Mouse (Mus musculus) neural tube, embryonic 12.5 days (tissue): Measurements from ENCODE around the gene Unc93b1. TPM values are rescaled to one million over a fixed set of nuclear protein-coding genes. Genes with fewer than 3 reads are reported as not detected.
A peak's percentile ranks its signal among the peaks of the same experiment; 100 is the strongest.

ENCODE experiments used
- ATAC-seq: fragments of 200-750 bp; cut with Nextera tagmentation; 2 replicates; pipeline ENCODE4 v1.8.0; 2017; ENCODE audit warnings: low read depth, mild to moderate bottlenecking, moderate TSS enrichment, moderate library complexity; ENCODE audit not compliant: low FRiP score
- H3K27ac ChIP-seq: fragments of 300-500 bp; sonication (generic); 2 replicates; pipeline ENCODE4 v1.5.1; 2016
- H3K27me3 ChIP-seq: fragments of 300-500 bp; sonication (generic); replicated peaks from 2 replicates; pipeline ENCODE4 v1.6.1; 2016; ENCODE audit warnings: mild to moderate bottlenecking
- H3K36me3 ChIP-seq: fragments of 300-500 bp; sonication (generic); 2 replicates; pipeline ENCODE4 v1.6.1; 2016; ENCODE audit warnings: mild to moderate bottlenecking
- H3K4me1 ChIP-seq: fragments of 300-500 bp; sonication (generic); 2 replicates; pipeline ENCODE4 v1.6.1; 2016
- H3K4me2 ChIP-seq: fragments of 300-500 bp; sonication (generic); replicated peaks from 2 replicates; pipeline ENCODE4 v1.6.1; 2016; ENCODE audit warnings: mild to moderate bottlenecking
- H3K4me3 ChIP-seq: fragments of 300-500 bp; sonication (generic); 2 replicates; pipeline ENCODE4 v1.5.1; 2016
- H3K9ac ChIP-seq: fragments of 300-500 bp; sonication (generic); 2 replicates; pipeline ENCODE4 v1.6.1; 2016; ENCODE audit warnings: mild to moderate bottlenecking
- H3K9me3 ChIP-seq: fragments of 300-500 bp; sonication (generic); 2 replicates; pipeline ENCODE4 v1.6.1; 2016; ENCODE audit warnings: mild to moderate bottlenecking
- WGBS: fragments of 180-500 bp; shearing (Covaris S2); methylation state at CpG from one replicate; pipeline ENCODE4 v1.1.7; 2016; 5-methylcytosine and 5-hydroxymethylcytosine counted together
- polyA plus RNA-seq: library from polyadenylated mRNA; unstranded; fragments of >200 nt; fragmentation: Nextera tagmentation; extraction: Ambion mirVana; gene quantifications from 2 replicates; pipeline ENCODE4 v1.2.1, GENCODE M21; 2016

Gene Unc93b1
- polyA plus RNA-seq, 1 experiment from 2014 or later, result 11.1 TPM

DNA sequence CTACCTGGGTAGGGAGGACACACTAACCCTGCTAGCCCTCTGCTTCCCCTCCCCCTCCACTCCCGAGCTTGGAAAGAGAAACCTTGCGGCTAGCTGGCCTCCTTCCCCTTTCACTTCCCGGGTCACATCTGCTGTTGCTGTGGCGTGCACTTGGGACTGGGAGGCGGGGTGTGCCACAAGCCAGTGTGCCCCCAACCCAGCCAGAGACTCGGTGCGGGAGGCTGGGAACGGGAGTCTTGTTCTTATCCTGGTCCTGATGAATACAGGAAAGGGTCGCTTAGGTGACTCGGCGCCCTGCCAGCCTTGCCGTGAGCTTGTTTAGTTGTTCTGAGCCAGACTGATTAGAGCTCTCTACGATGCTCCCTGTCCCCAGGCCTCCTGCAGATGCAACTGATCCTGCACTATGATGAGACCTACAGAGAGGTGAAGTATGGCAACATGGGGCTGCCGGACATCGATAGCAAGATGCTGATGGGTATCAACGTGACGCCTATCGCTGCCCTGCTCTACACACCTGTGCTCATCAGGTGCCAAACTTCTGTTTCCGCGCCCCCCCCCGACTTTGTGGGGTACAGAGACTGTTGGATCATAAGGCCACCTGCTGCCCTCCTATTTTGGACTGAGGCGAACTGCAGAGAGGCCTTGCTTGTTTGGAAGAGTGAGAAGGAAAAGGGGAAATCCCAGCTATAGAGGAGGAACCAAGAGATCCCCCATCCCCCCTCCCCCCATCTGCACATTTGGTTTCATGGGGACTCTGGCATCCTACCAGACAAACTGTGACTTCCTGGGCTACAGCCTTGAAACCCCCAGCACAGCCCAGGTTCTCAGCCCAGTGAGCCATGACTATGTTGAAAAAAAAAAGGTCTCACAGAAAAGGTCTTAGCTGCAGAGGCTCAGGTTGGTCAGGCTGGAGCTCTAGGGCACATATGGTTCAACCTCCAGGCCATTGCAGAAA is 1.2 kb downstream of the Unc93b1 start:
- ATAC-seq, result 0 out of 2 replicates have a peak, but pooled peaks have one; percentile 25
- WGBS, result 8% methylated on average over 22 of the region's 22 CpGs
- H3K36me3 ChIP-seq, result no peaks in the 10 kb centered on the region

DNA sequence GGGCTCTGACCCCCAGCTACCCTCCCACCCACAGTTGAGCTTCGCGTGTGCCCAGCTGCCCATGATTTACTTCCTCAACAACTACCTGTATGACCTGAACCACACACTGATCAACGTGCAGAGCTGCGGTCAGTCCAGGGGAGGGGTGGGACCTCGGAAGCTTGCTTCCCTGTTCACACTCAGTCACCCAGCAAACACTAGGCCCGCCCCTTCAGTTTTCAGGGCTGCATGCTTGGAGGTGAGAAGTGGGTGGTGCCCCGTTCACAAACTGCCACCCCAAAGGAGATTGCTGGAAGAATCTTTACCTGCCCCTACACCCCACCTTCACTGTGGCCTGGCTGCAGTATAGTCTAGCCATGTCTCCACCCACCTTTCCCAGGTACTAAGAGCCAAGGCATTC is 7.3 kb downstream of the Unc93b1 start:
- Histone ChIP-seq H3K4me2 (no peak overlapping the region), H3K27ac (no peak overlapping the region), H3K4me1 (no peaks in the 10 kb centered on the region), H3K4me3 (no peak overlapping the region), H3K36me3 (no peaks in the 10 kb centered on the region), H3K27me3 (0 out of 2 replicates have a peak, but pooled peaks cover 2% of the 10 kb centered on the region), H3K9me3 (no peaks in the 10 kb centered on the region), H3K9ac (no peak overlapping the region)
- no peak for ATAC-seq
- WGBS, result 81% methylated on average over 7 of the region's 7 CpGs

More for the DNA sequence above, 1.2 kb downstream of the Unc93b1 start:
- no peaks in the 10 kb centered on the region for H3K9me3 ChIP-seq
- H3K4me2 ChIP-seq, result peak overlapping the region; percentile 76
- H3K9ac ChIP-seq, result peak overlapping the region; percentile 49
- H3K4me3 ChIP-seq, result peak overlapping the region; percentile 35
- H3K4me1 ChIP-seq, result peaks cover 12% of the 10 kb centered on the region
- peaks cover 13% of the 10 kb centered on the region; the same call in 1 of the 2 replicates for H3K27me3 ChIP-seq
- no peak overlapping the region for H3K27ac ChIP-seq

DNA sequence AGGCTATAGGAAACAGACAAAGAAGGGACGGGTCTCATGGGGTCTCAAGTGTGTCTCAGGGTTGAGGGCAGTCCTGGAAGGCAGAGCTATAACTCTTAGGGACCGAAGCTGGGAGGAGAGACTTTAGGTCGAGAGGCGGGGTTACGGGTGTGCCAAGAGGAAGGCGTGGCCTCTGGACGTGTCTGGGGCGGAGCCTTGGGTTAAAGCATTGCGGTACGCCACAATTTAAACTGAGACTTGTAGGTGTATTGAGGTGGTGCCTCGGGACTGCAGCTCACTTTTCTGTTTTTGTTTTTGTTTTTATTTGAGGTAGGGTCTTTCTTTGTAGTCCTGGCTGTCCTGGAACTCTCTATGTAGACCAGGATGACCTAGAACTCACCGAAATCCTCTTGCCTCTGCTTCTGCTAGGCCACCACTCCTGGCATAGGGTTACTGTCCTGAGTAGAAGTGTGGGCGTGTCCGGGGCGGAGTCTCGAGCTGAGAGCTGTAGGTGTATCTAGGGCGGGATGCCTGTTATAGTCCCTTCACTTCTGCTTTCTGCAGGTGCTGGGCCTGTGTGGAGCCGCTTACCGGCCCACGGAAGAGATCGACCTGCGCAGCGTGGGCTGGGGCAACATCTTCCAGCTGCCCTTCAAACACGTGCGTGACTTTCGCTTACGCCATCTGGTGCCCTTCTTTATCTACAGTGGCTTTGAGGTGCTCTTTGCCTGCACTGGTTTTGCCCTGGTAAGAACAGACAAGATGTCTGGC is 8.2 kb downstream of the Unc93b1 start:
- Histone ChIP-seq H3K4me3 (no peak overlapping the region), H3K27me3 (0 out of 2 replicates have a peak, but pooled peaks cover 2% of the 10 kb centered on the region), H3K4me1 (no peaks in the 10 kb centered on the region), H3K36me3 (no peaks in the 10 kb centered on the region), H3K9ac (no peak overlapping the region), H3K4me2 (0 out of 2 replicates have a peak overlapping the region, but pooled peaks have one; percentile 20), H3K9me3 (no peaks in the 10 kb centered on the region), H3K27ac (no peak overlapping the region)
- ATAC-seq, result no peak
- WGBS, result 21% methylated on average over 27 of the region's 27 CpGs

DNA sequence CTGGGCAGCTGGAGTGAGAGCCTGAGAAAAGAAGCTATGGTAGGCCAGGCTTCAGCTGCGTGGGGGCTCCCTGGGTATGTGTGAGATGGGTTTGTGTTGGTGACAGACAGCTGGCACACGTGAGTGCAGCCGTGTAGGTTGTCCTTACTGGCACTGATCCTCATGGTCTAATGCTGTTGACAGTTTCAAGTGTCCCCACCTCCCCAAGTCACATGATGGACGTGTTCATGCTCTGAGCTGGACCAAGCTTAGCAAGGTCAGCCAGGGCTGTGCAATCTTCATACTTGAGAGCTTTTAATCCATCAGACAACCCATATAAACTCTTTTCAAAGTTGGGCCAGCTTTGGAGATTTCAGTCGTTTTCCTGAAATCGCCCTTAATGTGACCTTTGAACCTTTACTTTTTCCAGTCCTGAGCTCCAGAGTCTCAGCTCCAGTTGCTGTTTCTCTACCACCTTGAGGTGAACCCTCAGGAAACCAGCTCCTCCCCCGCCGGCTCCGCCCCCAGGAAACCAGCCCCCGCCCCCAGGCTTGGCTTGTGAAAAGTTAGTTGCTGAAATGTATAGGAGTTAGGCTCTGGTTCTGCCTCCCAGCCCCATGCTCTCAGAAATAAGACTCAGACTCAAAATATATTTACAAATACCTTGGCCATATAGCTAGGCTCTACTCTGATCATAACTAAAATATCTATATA is 11.0 kb downstream of the Unc93b1 start:
- no peaks in the 10 kb centered on the region for H3K9me3 ChIP-seq
- H3K4me2 ChIP-seq, result no peak overlapping the region
- no peak overlapping the region for H3K27ac ChIP-seq
- 42% methylated on average over 10 of the region's 10 CpGs for WGBS
- ATAC-seq, result no peak
- H3K9ac ChIP-seq, result no peak overlapping the region
- H3K36me3 ChIP-seq, result no peaks in the 10 kb centered on the region
- no peaks in the 10 kb centered on the region for H3K4me1 ChIP-seq
- no peak overlapping the region for H3K4me3 ChIP-seq
- 0 out of 2 replicates have a peak, but pooled peaks cover 2% of the 10 kb centered on the region for H3K27me3 ChIP-seq

DNA sequence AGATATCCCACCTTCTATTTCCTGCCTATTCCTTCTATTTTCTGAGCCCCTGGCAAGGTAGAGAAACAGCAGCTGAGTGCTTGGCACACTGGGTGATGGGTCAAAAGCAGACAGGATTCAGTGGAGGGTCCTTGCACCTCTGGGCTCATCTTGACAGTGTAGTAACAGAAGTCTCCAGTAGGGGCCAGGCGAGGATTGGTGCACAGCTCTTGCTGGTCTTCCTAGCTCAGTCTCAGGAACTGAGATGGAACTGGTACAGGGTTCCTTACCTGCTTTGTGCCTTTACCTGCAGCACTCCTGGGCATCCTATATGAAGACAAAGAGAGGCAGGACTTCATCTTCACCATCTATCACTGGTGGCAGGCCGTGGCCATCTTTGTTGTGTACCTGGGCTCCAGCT is 11.7 kb downstream of the Unc93b1 start:
- 0 out of 2 replicates have a peak, but pooled peaks have one; percentile 77 for ATAC-seq
- H3K4me2 ChIP-seq, result no peak overlapping the region
- H3K4me3 ChIP-seq, result no peak overlapping the region

DNA sequence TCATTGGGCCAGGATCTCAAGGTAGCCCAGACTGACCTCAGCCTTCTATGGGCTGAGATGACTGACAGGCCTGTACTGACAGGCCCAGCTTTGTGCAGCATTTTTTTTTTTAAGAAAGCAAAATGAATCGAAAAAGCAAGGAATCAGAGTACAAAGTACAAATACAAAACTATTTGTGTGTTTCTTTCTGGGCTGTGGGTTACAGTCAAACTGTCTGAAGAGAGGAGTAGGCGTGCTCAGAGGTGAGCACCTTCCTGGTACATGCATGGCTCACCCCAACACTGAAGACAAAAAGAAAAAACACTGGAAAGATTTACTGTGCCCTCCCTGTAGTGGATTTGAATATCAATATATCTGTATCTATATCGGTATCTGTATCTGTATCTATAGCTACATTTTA is 12.8 kb downstream of the Unc93b1 start:
- Histone ChIP-seq H3K9me3 (no peaks in the 10 kb centered on the region), H3K4me3 (no peak overlapping the region), H3K36me3 (no peaks in the 10 kb centered on the region), H3K4me1 (no peaks in the 10 kb centered on the region), H3K27ac (no peak overlapping the region), H3K9ac (no peak overlapping the region), H3K27me3 (0 out of 2 replicates have a peak, but pooled peaks cover 2% of the 10 kb centered on the region), H3K4me2 (no peak overlapping the region)
- no peak for ATAC-seq
- 80% methylated on average over 3 of the region's 3 CpGs for WGBS

More for the DNA sequence above, 11.7 kb downstream of the Unc93b1 start:
- H3K4me1 ChIP-seq, result no peaks in the 10 kb centered on the region
- H3K27me3 ChIP-seq, result 0 out of 2 replicates have a peak, but pooled peaks cover 2% of the 10 kb centered on the region
- 21% methylated on average over 2 of the region's 2 CpGs for WGBS
- H3K9me3 ChIP-seq, result no peaks in the 10 kb centered on the region
- H3K36me3 ChIP-seq, result no peaks in the 10 kb centered on the region
- no peak overlapping the region for H3K27ac ChIP-seq
- no peak overlapping the region for H3K9ac ChIP-seq

DNA sequence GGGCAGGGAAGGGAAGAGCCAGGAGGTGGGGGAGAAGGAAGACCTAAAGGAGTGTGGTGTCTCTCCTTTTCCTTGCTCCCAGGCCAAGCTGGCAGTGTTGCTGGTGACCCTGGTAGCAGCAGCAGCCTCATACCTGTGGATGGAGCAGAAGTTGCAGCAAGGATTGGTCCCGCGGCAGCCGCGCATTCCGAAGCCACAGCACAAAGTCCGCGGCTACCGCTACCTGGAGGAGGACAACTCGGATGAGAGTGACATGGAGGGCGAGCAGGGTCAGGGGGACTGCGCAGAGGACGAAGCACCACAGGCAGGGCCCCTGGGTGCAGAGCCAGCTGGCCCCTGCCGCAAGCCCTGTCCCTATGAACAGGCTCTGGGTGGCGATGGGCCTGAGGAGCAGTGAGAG is 13.6 kb downstream of the Unc93b1 start:
- 80% methylated on average over 14 of the region's 14 CpGs for WGBS
- Histone ChIP-seq H3K36me3 (no peaks in the 10 kb centered on the region), H3K9me3 (no peaks in the 10 kb centered on the region), H3K9ac (0 out of 2 replicates have a peak overlapping the region, but pooled peaks have one; percentile 29), H3K4me3 (no peak overlapping the region), H3K27ac (no peak overlapping the region), H3K4me2 (no peak overlapping the region), H3K27me3 (0 out of 2 replicates have a peak, but pooled peaks cover 2% of the 10 kb centered on the region), H3K4me1 (no peaks in the 10 kb centered on the region)
- no peak for ATAC-seq

DNA sequence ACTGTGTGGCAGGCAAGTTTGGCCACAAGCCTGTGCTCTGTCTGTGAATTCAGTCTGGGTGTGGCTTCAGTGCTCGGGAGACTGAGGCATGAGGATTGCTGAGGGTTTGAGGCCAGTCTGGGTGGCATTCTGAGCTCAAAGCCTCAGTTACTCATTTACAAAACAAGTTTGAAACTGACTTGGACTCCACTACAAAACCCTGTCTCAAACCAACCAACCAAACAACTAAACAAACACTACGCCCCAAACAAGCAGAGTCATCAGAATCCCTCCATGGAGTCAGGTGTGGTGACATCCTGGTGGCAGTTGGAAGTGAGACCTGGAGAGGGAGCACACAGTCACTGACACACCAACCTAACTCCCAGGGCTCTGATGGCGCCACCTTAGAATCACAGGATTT is 15.3 kb downstream of the Unc93b1 start:
- 80% methylated on average over 3 of the region's 3 CpGs for WGBS
- Histone ChIP-seq H3K4me1 (no peaks in the 10 kb centered on the region), H3K27ac (no peak overlapping the region), H3K36me3 (no peaks in the 10 kb centered on the region), H3K4me2 (no peak overlapping the region), H3K4me3 (no peak overlapping the region), H3K9me3 (no peaks in the 10 kb centered on the region), H3K27me3 (no peaks in the 10 kb centered on the region), H3K9ac (no peak overlapping the region)
- no peak for ATAC-seq

DNA sequence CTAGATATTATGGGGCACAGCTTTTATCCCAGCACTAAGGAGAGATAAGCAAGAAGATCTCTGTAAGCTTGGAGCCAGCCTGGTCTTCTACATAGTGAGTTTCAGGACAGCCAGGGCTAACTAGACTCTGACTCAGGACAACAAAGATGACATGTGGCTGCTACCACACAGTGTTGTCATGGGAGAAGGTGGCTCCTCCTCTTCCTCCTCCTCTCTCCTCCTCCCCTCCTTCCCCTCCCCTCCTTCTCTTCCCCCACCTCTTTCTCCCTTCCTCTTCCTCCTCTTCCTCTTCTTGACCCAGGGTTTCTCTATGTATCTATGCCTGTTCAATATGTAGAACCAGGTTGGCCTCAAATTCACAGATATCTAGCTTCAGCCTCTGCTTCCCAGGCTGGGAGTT is 16.5 kb downstream of the Unc93b1 start:
- H3K4me2 ChIP-seq, result no peak overlapping the region
- no peak overlapping the region for H3K4me3 ChIP-seq
- H3K9me3 ChIP-seq, result no peaks in the 10 kb centered on the region
- H3K27ac ChIP-seq, result no peak overlapping the region
- H3K36me3 ChIP-seq, result no peaks in the 10 kb centered on the region
- H3K27me3 ChIP-seq, result no peaks in the 10 kb centered on the region
- H3K4me1 ChIP-seq, result no peaks in the 10 kb centered on the region
- no peak for ATAC-seq
- H3K9ac ChIP-seq, result no peak overlapping the region

DNA sequence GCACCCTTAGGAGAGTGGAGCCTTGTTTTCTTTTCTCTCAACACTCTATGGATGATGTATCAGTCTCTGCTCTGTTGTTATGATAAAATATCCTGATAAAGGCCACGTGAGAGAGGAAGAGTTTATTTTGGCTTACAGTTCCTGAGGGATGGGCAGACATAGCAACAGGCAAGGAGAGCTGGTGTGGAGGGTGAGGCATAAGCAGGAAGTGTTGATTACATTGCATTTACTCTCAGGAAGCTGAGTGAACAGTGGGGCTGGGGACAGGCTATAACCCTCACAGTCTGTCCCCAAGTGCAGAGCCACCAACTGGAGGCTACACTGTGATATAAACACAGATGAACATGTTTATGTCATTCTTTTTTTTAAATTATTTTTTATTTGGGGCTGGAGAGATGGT is 17.1 kb downstream of the Unc93b1 start:
- Histone ChIP-seq H3K9me3 (no peaks in the 10 kb centered on the region), H3K27ac (no peak overlapping the region), H3K9ac (no peak overlapping the region), H3K4me2 (no peak overlapping the region), H3K4me3 (no peak overlapping the region), H3K36me3 (no peaks in the 10 kb centered on the region), H3K27me3 (no peaks in the 10 kb centered on the region), H3K4me1 (no peaks in the 10 kb centered on the region)
- no peak for ATAC-seq
- 69% methylated on average over 1 of the region's 1 CpGs for WGBS

DNA sequence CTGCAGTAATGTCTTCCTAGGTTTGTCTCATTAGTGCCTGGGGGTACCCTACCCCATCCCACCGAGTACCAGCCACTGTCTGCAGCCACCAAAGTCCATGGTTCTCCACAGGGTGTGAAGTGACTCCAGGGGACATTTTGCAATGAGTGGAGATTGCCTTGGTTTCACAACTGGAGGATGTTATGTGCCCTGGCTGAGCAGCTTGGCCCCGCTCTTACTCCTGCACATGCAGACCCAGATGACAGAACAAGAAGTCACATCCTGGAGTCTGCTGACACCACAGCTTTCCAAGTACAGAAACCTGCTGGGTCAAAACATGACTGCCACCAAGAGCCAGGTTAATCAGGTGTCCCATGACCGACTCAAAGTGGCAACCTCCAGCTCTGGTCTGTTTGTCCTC is 20.0 kb downstream of the Unc93b1 start:
- Histone ChIP-seq H3K9me3 (no peaks in the 10 kb centered on the region), H3K4me3 (no peak overlapping the region), H3K36me3 (no peaks in the 10 kb centered on the region), H3K27me3 (no peaks in the 10 kb centered on the region), H3K4me1 (no peaks in the 10 kb centered on the region), H3K27ac (no peak overlapping the region), H3K4me2 (no peak overlapping the region), H3K9ac (no peak overlapping the region)
- WGBS, result 77% methylated on average over 3 of the region's 3 CpGs
- no peak for ATAC-seq

DNA sequence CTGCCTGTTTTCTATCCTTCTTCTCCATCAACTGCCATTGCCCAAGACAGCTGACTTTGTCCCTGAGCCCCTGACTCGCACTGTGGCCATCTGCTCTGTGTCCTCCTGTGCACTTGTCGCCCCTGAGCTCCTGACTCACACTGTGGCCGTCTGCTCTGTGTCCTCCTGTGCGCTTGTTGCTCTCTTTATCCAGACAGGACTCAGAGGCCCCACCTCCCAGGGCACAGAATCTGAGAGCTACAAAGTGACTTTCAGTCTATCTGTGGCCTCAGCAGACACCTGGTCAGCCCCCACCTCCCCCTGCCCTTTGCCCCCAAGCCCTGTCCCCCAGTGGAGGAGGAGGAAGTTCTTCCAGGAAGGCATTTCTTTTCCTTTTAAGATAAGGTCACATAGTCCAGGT is 20.8 kb downstream of the Unc93b1 start:
- Histone ChIP-seq H3K4me1 (no peaks in the 10 kb centered on the region), H3K4me2 (no peak overlapping the region), H3K9ac (no peak overlapping the region), H3K36me3 (no peaks in the 10 kb centered on the region), H3K27ac (no peak overlapping the region), H3K9me3 (no peaks in the 10 kb centered on the region), H3K27me3 (no peaks in the 10 kb centered on the region), H3K4me3 (no peak overlapping the region)
- 54% methylated on average over 4 of the region's 4 CpGs for WGBS
- no peak for ATAC-seq
